Mouse (Mus musculus) limb, embryonic 11.5 days (tissue): Measurements from ENCODE around the gene Gm9603. TPM values are rescaled to one million over a fixed set of nuclear protein-coding genes. Genes with fewer than 3 reads are reported as not detected.
"Not testable (repeated sequence)": the region's sequence is repeated elsewhere in the genome, so short reads cannot be mapped to it uniquely, and the experiment has no call there.

Source experiments
- ATAC-seq: fragments of 200-750 bp; cut with Nextera tagmentation; 2 replicates; pipeline ENCODE4 v1.8.0; 2017; ENCODE audit warnings: low read depth; ENCODE audit not compliant: insufficient number of reproducible peaks, low FRiP score, low TSS enrichment
- DNase-seq: peaks from one replicate; pipeline ENCODE4 v3.0.0-alpha.2; 2015; ENCODE audit warnings: low spot score
- H3K27ac ChIP-seq: fragments of 300-500 bp; sonication (generic); replicated peaks from 2 replicates; pipeline ENCODE4 v1.5.1; 2014; ENCODE audit warnings: low read depth, mild to moderate bottlenecking, low read length
- H3K27me3 ChIP-seq: fragments of 300-500 bp; sonication (generic); 2 replicates; pipeline ENCODE4 v1.6.1; 2014; ENCODE audit warnings: mild to moderate bottlenecking, low read length, mixed read lengths; ENCODE audit not compliant: control insufficient read depth, insufficient read depth
- H3K36me3 ChIP-seq: fragments of 300-500 bp; sonication (generic); 2 replicates; pipeline ENCODE4 v1.6.1; 2014; ENCODE audit warnings: mild to moderate bottlenecking, low read length, moderate library complexity, mixed read lengths; ENCODE audit not compliant: control insufficient read depth, insufficient read depth
- H3K4me1 ChIP-seq: fragments of 300-500 bp; sonication (generic); 2 replicates; pipeline ENCODE4 v1.6.1; 2014; ENCODE audit warnings: low read length, mixed read lengths; ENCODE audit not compliant: control insufficient read depth, insufficient read depth
- H3K4me2 ChIP-seq: fragments of 300-500 bp; sonication (generic); 2 replicates; pipeline ENCODE4 v1.6.1; 2014; ENCODE audit warnings: low read depth, mild to moderate bottlenecking, moderate library complexity; ENCODE audit not compliant: severe bottlenecking
- H3K4me3 ChIP-seq: fragments of 300-500 bp; sonication (generic); 2 replicates; pipeline ENCODE4 v1.5.1; 2014; ENCODE audit warnings: low read depth, low read length
- H3K9ac ChIP-seq: fragments of 300-500 bp; sonication (generic); 2 replicates; pipeline ENCODE4 v1.6.1; 2014; ENCODE audit warnings: mild to moderate bottlenecking, low read length
- H3K9me3 ChIP-seq: fragments of 300-500 bp; sonication (generic); 2 replicates; pipeline ENCODE4 v1.6.1; 2016; ENCODE audit warnings: low read length; ENCODE audit not compliant: control insufficient read depth
- WGBS: fragments of 180-500 bp; shearing (Covaris S2); extraction: QIAGEN DNeasy Blood & Tissue Kit; methylation state at CpG from one replicate; pipeline ENCODE4 v1.1.7; 2014; 5-methylcytosine and 5-hydroxymethylcytosine counted together
- polyA plus RNA-seq: library from polyadenylated mRNA; unstranded; fragments of >200 nt; fragmentation: Nextera tagmentation; extraction: Ambion mirVana; gene quantifications from 2 replicates; pipeline ENCODE4 v1.2.1, GENCODE M21; 2014

Gene Gm9603
- not detected in 2 replicates for polyA plus RNA-seq

DNA sequence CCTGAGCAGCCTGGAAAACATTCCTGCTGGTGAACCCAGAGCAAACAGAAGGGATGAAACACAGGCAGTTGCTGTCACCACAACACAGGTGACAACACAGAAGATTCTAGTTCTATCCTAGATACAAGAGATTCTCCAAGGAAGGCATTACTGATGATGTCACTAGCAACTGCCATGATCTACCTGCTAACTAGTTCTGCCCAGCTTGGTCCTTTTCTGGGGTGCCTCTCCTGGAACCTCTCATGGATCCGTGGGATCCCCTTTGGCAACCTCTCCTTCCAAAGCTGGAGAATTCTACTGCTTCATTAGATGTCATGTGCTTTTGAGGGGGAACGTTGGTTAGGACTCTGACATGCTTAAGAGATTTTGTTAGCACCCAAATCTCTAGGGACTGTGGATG lies at the start of gene Gm9603:
Gm9603 (minus strand) TSS at position 101 of the 400 bp plus-strand sequence.
- H3K9me3 ChIP-seq, DNase-seq, H3K27me3 ChIP-seq, H3K4me1 ChIP-seq, ATAC-seq, H3K36me3 ChIP-seq, H3K4me3 ChIP-seq, H3K9ac ChIP-seq, H3K27ac ChIP-seq, H3K4me2 ChIP-seq: not testable (repeated sequence)
- WGBS = no CpG with 5 or more reads among the region's 2 CpGs

DNA sequence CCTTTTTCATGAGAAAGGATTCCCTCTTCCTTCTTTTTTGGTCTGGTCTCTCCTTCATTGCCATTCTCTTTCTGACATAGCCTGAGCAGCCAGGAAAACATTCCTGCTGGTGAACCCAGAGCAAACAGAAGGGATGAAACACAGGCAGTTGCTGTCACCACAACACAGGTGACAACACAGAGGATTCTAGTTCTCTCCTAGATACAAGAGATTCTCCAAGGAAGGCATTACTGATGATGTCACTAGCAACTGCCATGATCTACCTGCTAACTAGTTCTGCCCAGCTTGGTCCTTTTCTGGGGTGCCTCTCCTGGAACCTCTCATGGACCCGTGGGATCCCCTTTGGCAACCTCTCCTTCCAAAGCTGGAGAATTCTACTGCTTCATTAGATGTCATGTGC lies 54.3 kb downstream of the Gm9603 start, which contains the start of gene Gm8265:
Gm8265 (minus strand) TSS at position 101 of the 400 bp plus-strand sequence.
- DNase-seq, H3K36me3 ChIP-seq, H3K27ac ChIP-seq, H3K27me3 ChIP-seq, H3K4me2 ChIP-seq, ATAC-seq, H3K4me1 ChIP-seq, H3K9ac ChIP-seq, H3K4me3 ChIP-seq, H3K9me3 ChIP-seq: not testable (repeated sequence)
- WGBS = no CpG with 5 or more reads among the region's 1 CpGs

Other genes with a start within 250 kb of the Gm9603 start
- gene Gm3194, start 232.0 kb downstream of the Gm9603 start, polyA plus RNA-seq = 0.60 and 0.72 TPM in 2 replicates
- gene Gm8246, start 209.6 kb downstream of the Gm9603 start, polyA plus RNA-seq = not detected in 2 replicates
- not detected in 2 replicates for gene Gm3187, start 203.2 kb downstream of the Gm9603 start, polyA plus RNA-seq
- gene Gm3488, start 185.8 kb downstream of the Gm9603 start, polyA plus RNA-seq = 1.0 and 1.1 TPM in 2 replicates
- not detected in 2 replicates for gene Gm3532, start 149.0 kb downstream of the Gm9603 start, polyA plus RNA-seq
- gene Gm8265, start 54.4 kb downstream of the Gm9603 start, polyA plus RNA-seq = not detected in 2 replicates
- gene Gm3373, start 54.1 kb upstream of the Gm9603 start, polyA plus RNA-seq = 0.09 TPM in 1 of 2 replicates, not detected in the other
- 0.60 and 0.83 TPM in 2 replicates for gene Gm3383, start 120.5 kb upstream of the Gm9603 start, polyA plus RNA-seq
- gene Gm3424, start 142.9 kb upstream of the Gm9603 start, polyA plus RNA-seq = not detected in 2 replicates
- gene Gm8237, start 192.9 kb upstream of the Gm9603 start, polyA plus RNA-seq = not detected in 2 replicates